Mouse (Mus musculus): ENCODE results near the gene Cubn. TPM values are rescaled to one million over a fixed set of nuclear protein-coding genes. Genes with fewer than 3 reads are reported as not detected.

Cubn gene
- polyA plus RNA-seq, 1 experiment from 2014 or later, result 0.05 TPM

GRCm38 (mm10) chr2:13451495-13452491, 39.8 kb downstream of the Cubn start:
- no peak for ATAC-seq (ENCODE audit: low FRiP score, low TSS enrichment)
- DNase-seq (ENCODE audit: low spot score), result no peak
- Histone ChIP-seq H3K27ac (replicated peaks) (no peak overlapping the region), H3K36me3 (ENCODE audit: control insufficient read depth, insufficient read depth, low read length) (no peaks in the 10 kb centered on the region), H3K4me3 (ENCODE audit: low read depth, low read length) (no peak overlapping the region), H3K9me3 (ENCODE audit: control insufficient read depth, low read length) (no peaks in the 10 kb centered on the region), H3K4me2 (replicated peaks; ENCODE audit: low read depth) (no peak overlapping the region), H3K4me1 (replicated peaks; ENCODE audit: control insufficient read depth, insufficient read depth) (no peaks in the 10 kb centered on the region), H3K9ac (ENCODE audit: low read length) (no peak overlapping the region), H3K27me3 (ENCODE audit: control insufficient read depth, insufficient read depth, low read length) (no peaks in the 10 kb centered on the region)
- TF ChIP-seq EP300 (optimal IDR thresholded peaks at IDR 0.05) (no peak), CTCF (IDR thresholded peaks at IDR 0.05; ENCODE audit: low read depth) (no peak)
- 48% methylated on average over 13 of the region's 13 CpGs for WGBS

GRCm38 (mm10) chr2:13450895-13451294, 40.7 kb downstream of the Cubn start:
- no peak for DNase-seq (ENCODE audit: low spot score)
- no peak overlapping the region for H3K27ac ChIP-seq (replicated peaks)

GRCm38 (mm10) chr2:13450470-13450869, 41.1 kb downstream of the Cubn start:
- no peak for ATAC-seq (ENCODE audit: low FRiP score, low TSS enrichment)
- H3K27me3 ChIP-seq (ENCODE audit: control insufficient read depth, insufficient read depth, low read length), result no peaks in the 10 kb centered on the region
- H3K4me2 ChIP-seq (replicated peaks; ENCODE audit: low read depth), result no peak overlapping the region
- no peak overlapping the region for H3K27ac ChIP-seq (replicated peaks)
- no peaks in the 10 kb centered on the region for H3K9me3 ChIP-seq (ENCODE audit: control insufficient read depth, low read length)
- no peak overlapping the region for H3K4me3 ChIP-seq (ENCODE audit: low read depth, low read length)
- no peak for DNase-seq (ENCODE audit: low spot score)
- TF ChIP-seq CTCF (IDR thresholded peaks at IDR 0.05; ENCODE audit: low read depth) (no peak), EP300 (optimal IDR thresholded peaks at IDR 0.05) (no peak)
- no peaks in the 10 kb centered on the region for H3K36me3 ChIP-seq (ENCODE audit: control insufficient read depth, insufficient read depth, low read length)
- 59% methylated on average over 2 of the region's 2 CpGs for WGBS
- H3K9ac ChIP-seq (ENCODE audit: low read length), result no peak overlapping the region
- H3K4me1 ChIP-seq (replicated peaks; ENCODE audit: control insufficient read depth, insufficient read depth), result no peaks in the 10 kb centered on the region

More at GRCm38 (mm10) chr2:13450895-13451294, 40.7 kb downstream of the Cubn start:
- no peak for ATAC-seq (ENCODE audit: low FRiP score, low TSS enrichment)
- 56% methylated on average over 3 of the region's 3 CpGs for WGBS
- H3K4me1 ChIP-seq (replicated peaks; ENCODE audit: control insufficient read depth, insufficient read depth), result no peaks in the 10 kb centered on the region
- H3K4me3 ChIP-seq (ENCODE audit: low read depth, low read length), result no peak overlapping the region
- no peaks in the 10 kb centered on the region for H3K36me3 ChIP-seq (ENCODE audit: control insufficient read depth, insufficient read depth, low read length)
- no peak overlapping the region for H3K9ac ChIP-seq (ENCODE audit: low read length)
- no peak overlapping the region for H3K4me2 ChIP-seq (replicated peaks; ENCODE audit: low read depth)
- no peaks in the 10 kb centered on the region for H3K27me3 ChIP-seq (ENCODE audit: control insufficient read depth, insufficient read depth, low read length)
- no peak for TF ChIP-seq EP300 (optimal IDR thresholded peaks at IDR 0.05)
- no peaks in the 10 kb centered on the region for H3K9me3 ChIP-seq (ENCODE audit: control insufficient read depth, low read length)

- no peaks in the 10 kb centered on the region for H3K4me1 ChIP-seq (replicated peaks; ENCODE audit: control insufficient read depth, insufficient read depth)
- no peak overlapping the region for H3K9ac ChIP-seq (ENCODE audit: low read length)
- H3K9me3 ChIP-seq (ENCODE audit: control insufficient read depth, low read length), result no peaks in the 10 kb centered on the region
- no peaks in the 10 kb centered on the region for H3K36me3 ChIP-seq (ENCODE audit: control insufficient read depth, insufficient read depth, low read length)
- no peak overlapping the region for H3K4me3 ChIP-seq (ENCODE audit: low read depth, low read length)
- H3K4me2 ChIP-seq (replicated peaks; ENCODE audit: low read depth), result no peak overlapping the region
- ATAC-seq (ENCODE audit: low FRiP score, low TSS enrichment), result no peak
- WGBS, result 87% methylated on average over 4 of the region's 4 CpGs
- H3K27me3 ChIP-seq (ENCODE audit: control insufficient read depth, insufficient read depth, low read length), result no peaks in the 10 kb centered on the region
- DNase-seq (ENCODE audit: low spot score), result no peak
- H3K27ac ChIP-seq (replicated peaks), result no peak overlapping the region
- TF ChIP-seq CTCF (IDR thresholded peaks at IDR 0.05; ENCODE audit: low read depth), result no peak
- no peak for TF ChIP-seq EP300 (optimal IDR thresholded peaks at IDR 0.05)
Measured at GRCm38 (mm10) chr2:13445156-13445555, 46.5 kb downstream of the Cubn start.

GRCm38 (mm10) chr2:13438983-13439382, 52.6 kb downstream of the Cubn start:
- ATAC-seq (ENCODE audit: low FRiP score, low TSS enrichment), result no peak
- Histone ChIP-seq H3K4me1 (replicated peaks; ENCODE audit: control insufficient read depth, insufficient read depth) (no peaks in the 10 kb centered on the region), H3K4me3 (ENCODE audit: low read depth, low read length) (no peak overlapping the region), H3K9ac (ENCODE audit: low read length) (no peak overlapping the region), H3K4me2 (replicated peaks; ENCODE audit: low read depth) (no peak overlapping the region), H3K27me3 (ENCODE audit: control insufficient read depth, insufficient read depth, low read length) (no peaks in the 10 kb centered on the region), H3K36me3 (ENCODE audit: control insufficient read depth, insufficient read depth, low read length) (no peaks in the 10 kb centered on the region), H3K27ac (replicated peaks) (no peak overlapping the region), H3K9me3 (ENCODE audit: control insufficient read depth, low read length) (no peaks in the 10 kb centered on the region)
- DNase-seq (ENCODE audit: low spot score), result no peak
- TF ChIP-seq EP300 (optimal IDR thresholded peaks at IDR 0.05) (no peak), CTCF (IDR thresholded peaks at IDR 0.05; ENCODE audit: low read depth) (no peak)
- 80% methylated on average over 1 of the region's 1 CpGs for WGBS

GRCm38 (mm10) chr2:13438275-13438845, 53.3 kb downstream of the Cubn start:
- Histone ChIP-seq H3K27ac (replicated peaks) (no peak overlapping the region), H3K36me3 (ENCODE audit: control insufficient read depth, insufficient read depth, low read length) (no peaks in the 10 kb centered on the region), H3K27me3 (ENCODE audit: control insufficient read depth, insufficient read depth, low read length) (no peaks in the 10 kb centered on the region), H3K4me1 (replicated peaks; ENCODE audit: control insufficient read depth, insufficient read depth) (no peaks in the 10 kb centered on the region), H3K9ac (ENCODE audit: low read length) (no peak overlapping the region), H3K9me3 (ENCODE audit: control insufficient read depth, low read length) (no peaks in the 10 kb centered on the region), H3K4me2 (replicated peaks; ENCODE audit: low read depth) (no peak overlapping the region), H3K4me3 (ENCODE audit: low read depth, low read length) (no peak overlapping the region)
- ATAC-seq (ENCODE audit: low FRiP score, low TSS enrichment) (no peak), DNase-seq (ENCODE audit: low spot score) (no peak)
- TF ChIP-seq EP300 (optimal IDR thresholded peaks at IDR 0.05) (no peak), CTCF (IDR thresholded peaks at IDR 0.05; ENCODE audit: low read depth) (no peak)
- WGBS, result 68% methylated on average over 3 of the region's 3 CpGs
